13 mouse cellular contexts compared by ENCODE assay signal in the genomic region with DNA sequence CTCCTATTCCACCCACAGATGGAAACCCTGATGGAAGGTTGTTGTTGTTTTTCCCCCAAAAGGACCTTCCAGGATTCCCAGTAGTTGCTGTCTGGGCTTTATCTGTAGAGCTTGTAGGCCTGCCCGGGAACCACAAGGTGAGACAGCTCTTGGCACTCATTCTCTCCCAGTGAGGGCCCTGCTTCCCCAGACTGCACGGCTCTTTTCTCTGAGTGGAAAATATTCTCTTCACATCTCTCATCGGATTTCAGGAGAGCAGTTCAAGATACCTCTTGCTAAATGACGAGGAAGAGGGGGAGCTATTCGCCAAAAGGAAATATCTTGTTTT.
DNase-seq lines count a peak whose midpoint lies in the region; ATAC-seq and TF ChIP-seq lines count a peak whose summit lies in the region.
"Had no signal": no experiment of that assay in that cellular context is flagged by ENCODE, and none has a peak within 500 bp of the region (broad histone marks: within the 10 kb centered on the region; RNA-seq: fewer than 3 reads in every experiment).

No protein-coding gene starts in this region.

- no peaks in the 10 kb centered on the region for H3K36me3 ChIP-seq in forebrain, embryonic 16.5 days (ENCODE audit: control insufficient read depth, insufficient read depth)
- H3K36me3 ChIP-seq in forebrain, embryonic 10.5 days (replicated peaks): no peaks in the 10 kb centered on the region
- no peaks in the 10 kb centered on the region for H3K36me3 ChIP-seq in hindbrain, embryonic 16.5 days (ENCODE audit: control insufficient read depth, insufficient read depth, low read length)
- no peaks in the 10 kb centered on the region for H3K36me3 ChIP-seq in hindbrain, embryonic 13.5 days
- H3K36me3 ChIP-seq in neural tube, embryonic 15.5 days: no peaks in the 10 kb centered on the region
- H3K36me3 ChIP-seq: limb, embryonic 15.5 days; neural tube, embryonic 13.5 days had no signal

- TF ChIP-seq POLR2A in cerebellum, adult 2 months (IDR thresholded peaks at IDR 0.05; ENCODE audit: borderline replicate concordance, insufficient read depth, low read length): no peak

- ATAC-seq in forebrain, embryonic 16.5 days: peak; percentile 6; the same call in 1 of the 2 replicates
- 0 out of 2 replicates have a peak, but pooled peaks have one; percentile 5 for ATAC-seq in hindbrain, embryonic 16.5 days
- ATAC-seq in hindbrain, embryonic 13.5 days (ENCODE audit: low FRiP score): no peak
- no peak for ATAC-seq in neural tube, embryonic 15.5 days (ENCODE audit: low FRiP score)
- no peak for ATAC-seq in activated CD4-positive, CD25-positive, alpha-beta regulatory T cell, adult 4 months

- no peak overlapping the region for H3K9ac ChIP-seq in forebrain, embryonic 16.5 days (replicated peaks; ENCODE audit: low read depth, low read length)
- H3K9ac ChIP-seq in hindbrain, embryonic 16.5 days (ENCODE audit: low read depth, low read length): peak overlapping the region; percentile 9; the same call in 1 of the 2 replicates
- no peak overlapping the region for H3K9ac ChIP-seq in hindbrain, embryonic 13.5 days
- no peak overlapping the region for H3K9ac ChIP-seq in neural tube, embryonic 15.5 days (replicated peaks)
- H3K9ac ChIP-seq: limb, embryonic 15.5 days; neural tube, embryonic 13.5 days had no signal

- no peak for DNase-seq in forebrain, embryonic 10.5 days (ENCODE audit: extremely low spot score, low spot score)
- DNase-seq in NIH3T3 (ENCODE audit: low read depth): peak; percentile 37
- peak; percentile 50 to 57 for DNase-seq in cerebellum, adult 2 months

- TF ChIP-seq CTCF in cerebellum, adult 2 months (IDR thresholded peaks at IDR 0.05; ENCODE audit: borderline replicate concordance, insufficient read depth, low read depth, low read length): 0 out of 2 replicates have a peak, but pooled peaks have one; percentile 7

- H3K4me3 ChIP-seq in forebrain, embryonic 16.5 days (replicated peaks; ENCODE audit: low read length): no peak overlapping the region
- H3K4me3 ChIP-seq in forebrain, embryonic 10.5 days: no peak overlapping the region
- no peak overlapping the region for H3K4me3 ChIP-seq in hindbrain, embryonic 16.5 days (ENCODE audit: low read length)
- no peak overlapping the region for H3K4me3 ChIP-seq in hindbrain, embryonic 13.5 days
- no peak overlapping the region for H3K4me3 ChIP-seq in cerebellum, adult 2 months (replicated peaks; ENCODE audit: insufficient read depth, low read depth, low read length)
- H3K4me3 ChIP-seq in neural tube, embryonic 15.5 days (replicated peaks): no peak overlapping the region
- H3K4me3 ChIP-seq: erythroblast, embryonic 14.5 days; limb, embryonic 15.5 days; neural tube, embryonic 13.5 days had no signal

- H3K4me2 ChIP-seq in forebrain, embryonic 16.5 days (ENCODE audit: low read length): no peak overlapping the region
- no peak overlapping the region for H3K4me2 ChIP-seq in hindbrain, embryonic 16.5 days (ENCODE audit: low read length)
- H3K4me2 ChIP-seq in hindbrain, embryonic 13.5 days: no peak overlapping the region
- no peak overlapping the region for H3K4me2 ChIP-seq in neural tube, embryonic 15.5 days
- H3K4me2 ChIP-seq: limb, embryonic 15.5 days; neural tube, embryonic 13.5 days had no signal

- peaks cover 7% of the 10 kb centered on the region for H3K4me1 ChIP-seq in forebrain, embryonic 16.5 days (replicated peaks; ENCODE audit: control insufficient read depth, insufficient read depth, low read length)
- no peaks in the 10 kb centered on the region for H3K4me1 ChIP-seq in forebrain, embryonic 10.5 days
- H3K4me1 ChIP-seq in hindbrain, embryonic 16.5 days (ENCODE audit: control insufficient read depth, insufficient read depth, low read depth, low read length): peaks cover 11% of the 10 kb centered on the region
- peaks cover 7% of the 10 kb centered on the region for H3K4me1 ChIP-seq in hindbrain, embryonic 13.5 days (replicated peaks)
- peaks cover 10% of the 10 kb centered on the region; the same call in 1 of the 2 replicates for H3K4me1 ChIP-seq in cerebellum, adult 2 months (ENCODE audit: control insufficient read depth, insufficient read depth, low read length)
- H3K4me1 ChIP-seq in neural tube, embryonic 15.5 days: peaks cover 8% of the 10 kb centered on the region; the same call in 1 of the 2 replicates

- H3K27me3 ChIP-seq in forebrain, embryonic 16.5 days (replicated peaks; ENCODE audit: control insufficient read depth, insufficient read depth, low read length): no peaks in the 10 kb centered on the region
- peaks cover 6% of the 10 kb centered on the region; the same call in 1 of the 2 replicates for H3K27me3 ChIP-seq in forebrain, embryonic 10.5 days (ENCODE audit: poor library complexity, severe bottlenecking)
- H3K27me3 ChIP-seq in hindbrain, embryonic 16.5 days (replicated peaks; ENCODE audit: control insufficient read depth, insufficient read depth, low read length): no peaks in the 10 kb centered on the region
- H3K27me3 ChIP-seq in hindbrain, embryonic 13.5 days: no peaks in the 10 kb centered on the region
- H3K27me3 ChIP-seq in cerebellum, adult 2 months (ENCODE audit: control insufficient read depth, insufficient read depth, low read length): no peaks in the 10 kb centered on the region
- H3K27me3 ChIP-seq in neural tube, embryonic 15.5 days (replicated peaks): no peaks in the 10 kb centered on the region
- H3K27me3 ChIP-seq: limb, embryonic 15.5 days; neural tube, embryonic 13.5 days; Patski had no signal

- 59% methylated on average over 5 of the region's 5 CpGs for WGBS in forebrain, embryonic 16.5 days
- WGBS in forebrain, embryonic 10.5 days: 76% methylated on average over 5 of the region's 5 CpGs
- WGBS in hindbrain, embryonic 16.5 days: 53% methylated on average over 5 of the region's 5 CpGs
- 72% methylated on average over 5 of the region's 5 CpGs for WGBS in hindbrain, embryonic 13.5 days
- 31% methylated on average over 5 of the region's 5 CpGs for WGBS in cerebellum, adult 2 months
- WGBS in neural tube, embryonic 15.5 days: 72% methylated on average over 5 of the region's 5 CpGs

- H3K27ac ChIP-seq in forebrain, embryonic 16.5 days (ENCODE audit: low read length): no peak overlapping the region
- no peak overlapping the region for H3K27ac ChIP-seq in forebrain, embryonic 10.5 days
- 0 out of 2 replicates have a peak overlapping the region, but pooled peaks have one; percentile 16 for H3K27ac ChIP-seq in hindbrain, embryonic 16.5 days (ENCODE audit: low read depth, low read length)
- no peak overlapping the region for H3K27ac ChIP-seq in hindbrain, embryonic 13.5 days
- no peak overlapping the region for H3K27ac ChIP-seq in cerebellum, adult 2 months (ENCODE audit: insufficient read depth, low read length)
- H3K27ac ChIP-seq in neural tube, embryonic 15.5 days (replicated peaks): no peak overlapping the region
- H3K27ac ChIP-seq: limb, embryonic 15.5 days; neural tube, embryonic 13.5 days had no signal

- H3K9me3 ChIP-seq in forebrain, embryonic 16.5 days (ENCODE audit: control insufficient read depth, low read length): no peaks in the 10 kb centered on the region
- no peaks in the 10 kb centered on the region for H3K9me3 ChIP-seq in forebrain, embryonic 10.5 days
- no peaks in the 10 kb centered on the region for H3K9me3 ChIP-seq in hindbrain, embryonic 16.5 days (ENCODE audit: control insufficient read depth, low read length)
- no peaks in the 10 kb centered on the region for H3K9me3 ChIP-seq in hindbrain, embryonic 13.5 days
- H3K9me3 ChIP-seq in neural tube, embryonic 15.5 days (replicated peaks): no peaks in the 10 kb centered on the region
- H3K9me3 ChIP-seq: limb, embryonic 15.5 days; megakaryocyte, embryonic 14.5 days; neural tube, embryonic 13.5 days had no signal

Comparison
In these comparisons a context has a peak if more than half of its experiments do, and no peak if none do; other contexts are left out.
1. ATAC-seq: peak in forebrain, embryonic 16.5 days (single experiment) and hindbrain, embryonic 16.5 days (single experiment); none in hindbrain, embryonic 13.5 days (single experiment), neural tube, embryonic 15.5 days (single experiment) and activated CD4-positive, CD25-positive, alpha-beta regulatory T cell, adult 4 months (single experiment).